Mouse (Mus musculus) testis, adult 2 months (tissue): Measurements from ENCODE around the gene Lekr1.

Experiments
- CTCF ChIP-seq: fragments of 200-500 bp; IDR thresholded peaks from 2 replicates; pipeline ENCODE4 v1.5.1; 2012; ENCODE audit warnings: low read depth, mild to moderate bottlenecking, inconsistent platforms, low read length, moderate library complexity; ENCODE audit not compliant: control insufficient read depth, insufficient read depth, insufficient replicate concordance
- POLR2A ChIP-seq: fragments of 200-500 bp; IDR thresholded peaks from 2 replicates; pipeline ENCODE4 v1.6.1; 2012; ENCODE audit warnings: low read depth, mild to moderate bottlenecking, inconsistent platforms, low read length, moderate library complexity; ENCODE audit not compliant: control insufficient read depth

DNA sequence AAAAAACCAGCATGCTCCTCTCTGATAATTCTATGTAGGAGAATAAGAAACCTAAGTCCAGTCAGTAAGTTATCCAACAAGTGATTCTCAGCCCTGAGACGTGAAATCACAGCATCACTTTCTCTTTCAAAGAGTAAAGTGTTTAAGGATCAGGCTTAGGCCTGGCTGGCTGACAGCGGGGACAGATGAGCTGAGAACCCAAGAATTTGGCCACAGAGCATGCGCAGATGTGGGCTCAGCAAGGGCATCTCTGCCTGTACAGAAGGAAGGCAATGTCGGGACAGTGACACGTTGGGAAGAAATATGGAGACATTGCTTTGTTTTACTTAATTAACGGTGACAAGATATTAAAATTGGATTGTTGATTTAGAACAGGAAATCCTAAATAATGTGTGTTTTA is 160.7 kb downstream of the Lekr1 start:
- TF ChIP-seq CTCF (no peak), POLR2A (no peak)
